Mouse (Mus musculus) lung, embryonic 14.5 days (tissue): ENCODE measurements around the gene Nav1. TPM values are rescaled to one million over a fixed set of nuclear protein-coding genes. Genes with fewer than 3 reads are reported as not detected.

Experiments used
- ATAC-seq: fragments of 200-750 bp; cut with Nextera tagmentation; 2 replicates; pipeline ENCODE4 v1.8.0; 2017; ENCODE audit warnings: mild to moderate bottlenecking, moderate TSS enrichment, moderate library complexity; ENCODE audit not compliant: insufficient read depth
- DNase-seq: peaks from one replicate; pipeline ENCODE4 v3.0.0-alpha.2; 2015
- H3K27ac ChIP-seq: fragments of 300-500 bp; sonication (generic); 2 replicates; pipeline ENCODE4 v1.5.1; 2014; ENCODE audit warnings: low read depth, mild to moderate bottlenecking, moderate library complexity
- H3K27me3 ChIP-seq: fragments of 300-500 bp; sonication (generic); 2 replicates; pipeline ENCODE4 v1.6.1; 2014; ENCODE audit warnings: low read length, control low read depth; ENCODE audit not compliant: insufficient read depth
- H3K36me3 ChIP-seq: fragments of 300-500 bp; sonication (generic); 2 replicates; pipeline ENCODE4 v1.6.1; 2014; ENCODE audit warnings: control low read depth; ENCODE audit not compliant: insufficient read depth
- H3K4me1 ChIP-seq: fragments of 300-500 bp; sonication (generic); 2 replicates; pipeline ENCODE4 v1.6.1; 2014; ENCODE audit warnings: antibody characterized with exemption, control low read depth; ENCODE audit not compliant: insufficient read depth
- H3K4me2 ChIP-seq: fragments of 300-500 bp; sonication (generic); 2 replicates; pipeline ENCODE4 v1.6.1; 2014; ENCODE audit warnings: mild to moderate bottlenecking
- H3K4me3 ChIP-seq: fragments of 300-500 bp; sonication (generic); 2 replicates; pipeline ENCODE4 v1.5.1; 2014; ENCODE audit warnings: low read depth, low read length
- H3K9ac ChIP-seq: fragments of 300-500 bp; sonication (generic); 2 replicates; pipeline ENCODE4 v1.6.1; 2014
- H3K9me3 ChIP-seq: fragments of 300-500 bp; sonication (generic); 2 replicates; pipeline ENCODE4 v1.6.1; 2016; ENCODE audit warnings: low read depth, low read length, control low read depth
- CTCF ChIP-seq: IDR thresholded peaks from 2 replicates; pipeline ENCODE4 v1.5.1; 2016; ENCODE audit warnings: antibody characterized with exemption, low read depth
- WGBS: fragments of 180-500 bp; shearing (Covaris S2); extraction: QIAGEN DNeasy Blood & Tissue Kit; methylation state at CpG from one replicate; pipeline ENCODE4 v1.1.7; 2014; 5-methylcytosine and 5-hydroxymethylcytosine counted together
- polyA plus RNA-seq: library from polyadenylated mRNA; unstranded; fragments of >200 nt; fragmentation: Nextera tagmentation; extraction: Ambion mirVana; gene quantifications from 2 replicates; pipeline ENCODE4 v1.2.1, GENCODE M21; 2014

Gene Nav1
- polyA plus RNA-seq, 1 experiment from 2014 or later = 21.7 TPM

DNA sequence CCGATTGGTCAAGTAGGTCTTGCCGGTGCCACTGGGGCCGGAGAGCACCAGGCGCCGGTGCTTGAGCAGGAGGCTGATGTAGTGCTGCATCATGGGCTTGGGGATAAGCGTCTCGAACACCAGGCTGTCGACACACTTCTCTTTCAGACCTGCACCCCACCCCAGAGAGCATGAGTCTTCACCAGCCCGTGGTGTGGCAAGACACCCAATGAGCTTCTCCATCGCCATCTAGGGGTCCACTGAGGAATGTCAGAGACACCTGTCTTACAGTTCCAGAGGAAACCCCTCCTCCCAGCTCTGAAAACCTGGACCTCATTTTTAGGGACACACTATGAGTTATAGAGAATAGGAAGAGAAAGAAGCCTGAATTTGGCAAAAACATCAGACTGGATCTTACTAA is 154.8 kb downstream of the Nav1 start:
- peaks cover 81% of the 10 kb centered on the region for H3K36me3 ChIP-seq
- H3K9me3 ChIP-seq = no peaks in the 10 kb centered on the region
- no peak overlapping the region for H3K4me2 ChIP-seq
- H3K4me3 ChIP-seq = no peak overlapping the region
- no peak overlapping the region for H3K9ac ChIP-seq
- DNase-seq (peak; percentile 47), ATAC-seq (no peak)
- no peaks in the 10 kb centered on the region for H3K4me1 ChIP-seq
- no peaks in the 10 kb centered on the region for H3K27me3 ChIP-seq
- H3K27ac ChIP-seq = no peak overlapping the region
- peak; percentile 52 for TF ChIP-seq CTCF
- 71% methylated on average over 10 of the region's 10 CpGs for WGBS

DNA sequence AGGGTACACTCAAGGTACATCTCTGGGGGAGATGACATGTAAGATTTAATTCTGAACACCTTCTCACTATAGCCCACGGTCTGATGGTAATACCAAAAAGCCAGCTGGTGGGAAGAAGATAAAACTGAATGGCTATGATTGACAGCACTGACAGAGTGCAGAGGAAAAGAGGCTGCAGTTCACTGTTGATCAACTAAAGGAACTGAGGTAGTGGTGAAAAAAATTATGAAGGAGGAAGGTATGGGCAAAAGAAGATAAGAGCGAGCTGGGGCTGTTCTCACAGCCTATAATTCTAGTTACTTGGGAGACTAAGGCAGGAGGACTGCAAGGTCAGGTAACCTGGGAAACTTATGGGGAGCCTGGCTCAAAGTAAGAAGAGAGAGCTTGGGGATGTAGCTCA is 155.7 kb downstream of the Nav1 start:
- Histone ChIP-seq H3K36me3 (peaks cover 74% of the 10 kb centered on the region), H3K4me2 (no peak overlapping the region), H3K27ac (no peak overlapping the region), H3K4me1 (no peaks in the 10 kb centered on the region), H3K9ac (no peak overlapping the region), H3K9me3 (no peaks in the 10 kb centered on the region), H3K27me3 (no peaks in the 10 kb centered on the region), H3K4me3 (no peak overlapping the region)
- ATAC-seq (no peak), DNase-seq (no peak)
- TF ChIP-seq CTCF = no peak
- 85% methylated on average over 2 of the region's 2 CpGs for WGBS

DNA sequence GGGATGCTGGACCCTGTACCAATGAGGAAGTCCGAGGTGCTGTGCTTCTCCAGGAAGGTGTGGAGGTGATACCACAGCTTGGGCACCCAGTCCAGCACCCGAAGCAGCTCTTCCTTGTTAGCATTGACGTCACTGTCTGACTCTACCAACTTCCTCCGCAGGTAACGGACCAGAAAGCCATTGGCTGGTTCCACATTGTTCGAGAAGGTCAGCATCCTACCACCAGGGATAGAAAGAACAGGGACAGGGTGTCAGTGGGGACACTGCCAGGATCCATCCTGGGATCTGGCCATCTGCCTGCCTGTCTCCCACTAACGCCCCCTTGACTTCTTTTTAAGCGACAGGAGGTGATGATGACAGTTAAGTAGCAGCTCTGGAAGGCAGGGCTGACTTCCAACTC is 157.2 kb downstream of the Nav1 start:
- DNase-seq = no peak
- Histone ChIP-seq H3K9ac (no peak overlapping the region), H3K4me3 (no peak overlapping the region), H3K27me3 (no peaks in the 10 kb centered on the region), H3K36me3 (peaks cover 61% of the 10 kb centered on the region), H3K27ac (no peak overlapping the region), H3K4me1 (no peaks in the 10 kb centered on the region), H3K4me2 (no peak overlapping the region), H3K9me3 (no peaks in the 10 kb centered on the region)
- no peak for TF ChIP-seq CTCF
- 86% methylated on average over 8 of the region's 8 CpGs for WGBS
- no peak for ATAC-seq

DNA sequence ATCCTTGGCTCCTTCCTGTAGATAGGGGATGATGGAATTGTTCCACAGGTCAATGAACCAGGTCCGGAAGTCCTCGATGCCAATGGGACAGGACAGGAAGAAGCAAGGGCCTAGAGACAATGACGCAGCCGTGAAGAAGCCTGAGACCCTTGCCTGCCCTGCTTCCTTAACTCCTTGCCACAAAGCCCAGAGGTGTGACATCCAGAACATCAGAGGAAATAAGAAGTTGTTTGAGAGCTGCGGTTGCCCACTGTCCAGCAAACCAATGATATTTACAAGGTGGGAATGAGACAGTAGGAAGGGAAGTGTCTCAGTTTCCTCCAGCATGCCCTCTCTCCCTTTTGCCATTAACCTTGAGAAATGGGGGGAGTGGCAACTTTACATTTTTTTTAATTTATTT is 158.2 kb downstream of the Nav1 start:
- Histone ChIP-seq H3K36me3 (peaks cover 58% of the 10 kb centered on the region), H3K27ac (no peak overlapping the region), H3K4me1 (no peaks in the 10 kb centered on the region), H3K4me3 (no peak overlapping the region), H3K9ac (no peak overlapping the region), H3K27me3 (no peaks in the 10 kb centered on the region), H3K4me2 (no peak overlapping the region), H3K9me3 (no peaks in the 10 kb centered on the region)
- DNase-seq (no peak), ATAC-seq (no peak)
- TF ChIP-seq CTCF = no peak
- WGBS = 92% methylated on average over 5 of the region's 5 CpGs

DNA sequence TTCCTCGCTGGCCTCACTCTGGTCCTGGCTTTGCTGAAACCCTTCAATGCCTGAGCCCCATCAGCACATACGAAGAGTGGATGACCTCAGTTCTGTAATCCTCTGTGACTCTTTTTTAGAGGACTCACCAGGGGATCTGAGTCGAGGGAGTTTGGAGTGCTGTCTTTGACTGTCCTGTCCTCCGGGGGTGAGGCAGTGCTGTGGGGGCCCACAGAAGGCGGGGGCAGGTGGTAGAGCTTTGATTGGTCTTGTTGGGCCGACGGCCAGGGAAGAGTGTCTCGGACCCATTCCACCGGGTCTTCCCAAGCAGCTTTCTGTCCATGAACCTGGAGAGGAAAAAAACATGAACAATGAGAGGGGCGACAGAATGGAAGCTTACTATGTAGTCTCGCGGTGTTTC is 163.6 kb downstream of the Nav1 start:
- Histone ChIP-seq H3K36me3 (peaks cover 60% of the 10 kb centered on the region), H3K27me3 (no peaks in the 10 kb centered on the region), H3K9me3 (no peaks in the 10 kb centered on the region), H3K4me1 (no peaks in the 10 kb centered on the region), H3K9ac (no peak overlapping the region), H3K27ac (no peak overlapping the region), H3K4me2 (no peak overlapping the region), H3K4me3 (no peak overlapping the region)
- TF ChIP-seq CTCF = no peak
- 86% methylated on average over 12 of the region's 12 CpGs for WGBS
- DNase-seq = no peak
- no peak for ATAC-seq

DNA sequence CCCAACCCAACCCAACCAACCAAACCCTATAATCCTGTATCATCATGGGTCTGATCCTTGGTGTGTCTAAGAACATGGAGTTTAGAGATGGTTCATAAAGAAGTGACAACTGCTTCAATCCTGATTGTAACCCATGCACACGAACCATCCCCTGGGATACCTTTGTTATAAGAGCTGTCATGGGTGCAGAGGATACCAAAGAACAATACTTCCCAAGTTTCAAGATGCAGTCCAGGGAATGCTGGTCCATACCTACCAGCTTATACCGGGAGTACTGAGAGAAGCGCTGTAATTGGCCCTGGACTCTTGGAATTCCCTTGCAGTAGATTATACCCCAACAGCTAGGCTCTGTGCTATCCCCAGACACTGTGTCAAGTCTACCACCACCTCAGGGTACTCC is 165.2 kb downstream of the Nav1 start:
- no peak for TF ChIP-seq CTCF
- Histone ChIP-seq H3K4me1 (no peaks in the 10 kb centered on the region), H3K36me3 (peaks cover 56% of the 10 kb centered on the region), H3K4me3 (no peak overlapping the region), H3K27ac (no peak overlapping the region), H3K9ac (no peak overlapping the region), H3K4me2 (no peak overlapping the region), H3K9me3 (no peaks in the 10 kb centered on the region), H3K27me3 (no peaks in the 10 kb centered on the region)
- no peak for ATAC-seq
- WGBS = 90% methylated on average over 3 of the region's 3 CpGs
- no peak for DNase-seq

DNA sequence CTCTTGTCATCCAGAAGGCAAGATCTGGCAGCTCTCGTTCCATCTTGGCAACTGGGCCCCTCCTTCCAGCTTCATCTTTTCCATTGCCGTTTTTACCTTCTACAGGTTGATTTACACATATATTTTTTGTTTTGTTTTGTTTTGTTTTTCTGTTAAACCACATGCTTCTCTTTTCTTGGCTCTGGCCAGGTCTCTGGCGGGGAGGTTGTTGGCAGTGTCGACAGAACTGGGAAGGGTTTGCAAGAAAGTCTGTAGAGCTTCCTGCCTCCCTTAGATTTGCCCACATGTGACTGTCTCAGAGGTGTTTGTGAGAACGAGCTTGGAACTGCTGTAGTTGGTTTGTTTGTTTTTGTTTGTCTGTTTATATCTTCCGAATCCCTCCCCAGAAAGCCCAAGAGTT is 166.1 kb downstream of the Nav1 start:
- DNase-seq = no peak
- Histone ChIP-seq H3K27ac (no peak overlapping the region), H3K27me3 (no peaks in the 10 kb centered on the region), H3K36me3 (peaks cover 56% of the 10 kb centered on the region), H3K4me3 (no peak overlapping the region), H3K4me1 (no peaks in the 10 kb centered on the region), H3K4me2 (no peak overlapping the region), H3K9me3 (no peaks in the 10 kb centered on the region), H3K9ac (no peak overlapping the region)
- 87% methylated on average over 6 of the region's 6 CpGs for WGBS
- no peak for ATAC-seq
- TF ChIP-seq CTCF = no peak

DNA sequence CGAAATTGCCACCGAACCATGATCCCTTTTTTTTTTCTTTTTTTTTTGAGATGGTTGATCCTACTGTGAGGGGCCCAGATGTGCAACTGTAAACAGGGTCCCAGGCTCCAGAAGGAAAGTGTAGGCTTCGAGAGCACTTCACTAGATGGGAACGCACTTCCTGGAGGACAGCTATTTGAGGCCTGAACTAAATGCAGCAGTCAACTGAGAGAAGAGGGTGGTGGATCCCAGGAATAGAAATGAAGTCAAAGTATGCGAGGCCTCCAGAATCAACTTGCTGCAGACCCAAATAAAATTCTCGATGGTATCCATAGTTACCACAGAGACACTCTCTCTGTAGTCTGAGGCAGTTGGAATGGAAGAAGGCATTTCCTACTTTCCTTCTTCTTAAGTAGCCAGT is 168.3 kb downstream of the Nav1 start:
- Histone ChIP-seq H3K27ac (no peak overlapping the region), H3K4me1 (no peaks in the 10 kb centered on the region), H3K9ac (no peak overlapping the region), H3K27me3 (no peaks in the 10 kb centered on the region), H3K9me3 (no peaks in the 10 kb centered on the region), H3K4me2 (no peak overlapping the region), H3K4me3 (no peak overlapping the region), H3K36me3 (peaks cover 47% of the 10 kb centered on the region)
- TF ChIP-seq CTCF = no peak
- DNase-seq (no peak), ATAC-seq (no peak)
- 90% methylated on average over 6 of the region's 6 CpGs for WGBS
